ENCODE assay signal across 7 mouse cellular contexts in genomic region chr16:35364063-35364428, GRCm38 (mm10). TPM values are rescaled to one million over a fixed set of nuclear protein-coding genes. Genes with fewer than 3 reads are reported as not detected.
DNase-seq lines count a peak whose midpoint lies in the region; ATAC-seq lines count a peak whose summit lies in the region.

No protein-coding gene starts in this region.

- H3K27me3 ChIP-seq in neural tube, embryonic 11.5 days (ENCODE audit: control insufficient read depth, insufficient read depth, low read length): no peaks in the 10 kb centered on the region
- no peaks in the 10 kb centered on the region for H3K27me3 ChIP-seq in forebrain, embryonic 10.5 days (ENCODE audit: poor library complexity, severe bottlenecking)
- H3K27me3 ChIP-seq in limb, embryonic 15.5 days: no peaks in the 10 kb centered on the region
- no peaks in the 10 kb centered on the region for H3K27me3 ChIP-seq in stomach, embryonic 15.5 days (replicated peaks)

- H3K4me1 ChIP-seq in neural tube, embryonic 11.5 days (ENCODE audit: control insufficient read depth, insufficient read depth, low read length): peaks cover 5% of the 10 kb centered on the region; the same call in 1 of the 2 replicates
- peaks cover 23% of the 10 kb centered on the region for H3K4me1 ChIP-seq in forebrain, embryonic 10.5 days
- peaks cover 9% of the 10 kb centered on the region for H3K4me1 ChIP-seq in limb, embryonic 15.5 days
- H3K4me1 ChIP-seq in stomach, embryonic 15.5 days: peaks cover 5% of the 10 kb centered on the region; the same call in 1 of the 2 replicates

- 2% methylated on average over 7 of the region's 7 CpGs for WGBS in neural tube, embryonic 11.5 days
- under 1% methylated on average over 7 of the region's 7 CpGs for WGBS in forebrain, embryonic 10.5 days
- under 1% methylated on average over 7 of the region's 7 CpGs for WGBS in limb, embryonic 15.5 days
- under 1% methylated on average over 7 of the region's 7 CpGs for WGBS in stomach, embryonic 15.5 days

- no peaks in the 10 kb centered on the region for H3K9me3 ChIP-seq in neural tube, embryonic 11.5 days (ENCODE audit: control insufficient read depth, low read length)
- no peaks in the 10 kb centered on the region for H3K9me3 ChIP-seq in forebrain, embryonic 10.5 days
- H3K9me3 ChIP-seq in limb, embryonic 15.5 days: no peaks in the 10 kb centered on the region
- no peaks in the 10 kb centered on the region for H3K9me3 ChIP-seq in stomach, embryonic 15.5 days

- H3K27ac ChIP-seq in neural tube, embryonic 11.5 days (ENCODE audit: low read depth, low read length): no peak overlapping the region
- peak overlapping the region; percentile 92 for H3K27ac ChIP-seq in forebrain, embryonic 10.5 days
- no peak overlapping the region for H3K27ac ChIP-seq in limb, embryonic 15.5 days
- H3K27ac ChIP-seq in stomach, embryonic 15.5 days: 0 out of 2 replicates have a peak overlapping the region, but pooled peaks have one; percentile 33

- H3K4me2 ChIP-seq in neural tube, embryonic 11.5 days (ENCODE audit: low read depth): peak overlapping the region; percentile 81
- peak overlapping the region; percentile 71 for H3K4me2 ChIP-seq in limb, embryonic 15.5 days
- H3K4me2 ChIP-seq in stomach, embryonic 15.5 days: peak overlapping the region; percentile 81

- H3K9ac ChIP-seq in neural tube, embryonic 11.5 days (ENCODE audit: low read length): peak overlapping the region; percentile 66
- H3K9ac ChIP-seq in limb, embryonic 15.5 days: no peak overlapping the region
- H3K9ac ChIP-seq in stomach, embryonic 15.5 days: no peak overlapping the region

- no peak for DNase-seq in neural tube, embryonic 11.5 days (ENCODE audit: low spot score)
- no peak for DNase-seq in neural tube, embryonic 10.5 days (ENCODE audit: extremely low spot score, low spot score)
- DNase-seq in forebrain, embryonic 10.5 days (ENCODE audit: extremely low spot score, low spot score): no peak
- DNase-seq in adrenal gland, postnatal 36 days: no peak

- ATAC-seq in neural tube, embryonic 11.5 days (ENCODE audit: insufficient read depth, low FRiP score, low TSS enrichment): 0 out of 2 replicates have a peak, but pooled peaks have one; percentile 36
- no peak for ATAC-seq in limb, embryonic 15.5 days (ENCODE audit: insufficient number of reproducible peaks, low FRiP score, low TSS enrichment, low read depth)
- ATAC-seq in stomach, embryonic 15.5 days (ENCODE audit: insufficient read depth, low FRiP score, low read depth): no peak
- no peak for ATAC-seq in cerebellum, adult (ENCODE audit: insufficient number of reproducible peaks, low FRiP score, low TSS enrichment)

- H3K36me3 ChIP-seq in neural tube, embryonic 11.5 days (ENCODE audit: control insufficient read depth, insufficient read depth, low read length): no peaks in the 10 kb centered on the region
- peaks cover 13% of the 10 kb centered on the region for H3K36me3 ChIP-seq in forebrain, embryonic 10.5 days (replicated peaks)
- 0 out of 2 replicates have a peak, but pooled peaks cover 3% of the 10 kb centered on the region for H3K36me3 ChIP-seq in limb, embryonic 15.5 days
- no peaks in the 10 kb centered on the region for H3K36me3 ChIP-seq in stomach, embryonic 15.5 days

- H3K4me3 ChIP-seq in neural tube, embryonic 11.5 days (ENCODE audit: low read depth, low read length): peak overlapping the region; percentile 81
- peak overlapping the region; percentile 78 for H3K4me3 ChIP-seq in forebrain, embryonic 10.5 days
- H3K4me3 ChIP-seq in limb, embryonic 15.5 days: peak overlapping the region; percentile 74
- peak overlapping the region; percentile 93 for H3K4me3 ChIP-seq in stomach, embryonic 15.5 days (replicated peaks)

RNA-seq across cellular contexts. Expression of gene Sec22a, which starts 0.3 kb away (rescaled TPM):
- 33.2 and 35.3 TPM in 2 replicates for polyA plus RNA-seq in neural tube, embryonic 11.5 days (2014; fragmentation: Nextera tagmentation; extraction: Ambion mirVana)
- 37.1 and 40.5 TPM in 2 replicates for polyA plus RNA-seq in forebrain, embryonic 10.5 days (2016; fragmentation: Nextera tagmentation; extraction: Ambion mirVana)
- 48.9 and 51.4 TPM in 2 replicates for polyA plus RNA-seq in limb, embryonic 15.5 days (2015; fragmentation: Nextera tagmentation; extraction: Ambion mirVana)
- 43.5 and 53.9 TPM in 2 replicates for polyA plus RNA-seq in stomach, embryonic 15.5 days (2015; fragmentation: Nextera tagmentation; extraction: Ambion mirVana)
- 10 to 100 TPM; 22.2 to 32.3 TPM for total RNA-seq in adrenal gland, postnatal 36 days (2021)

Comparison
In these comparisons a context has a peak if more than half of its experiments do, and no peak if none do; other contexts are left out.
1. H3K27ac ChIP-seq: peak in forebrain, embryonic 10.5 days (single experiment) and stomach, embryonic 15.5 days (single experiment); none in neural tube, embryonic 11.5 days (single experiment) and limb, embryonic 15.5 days (single experiment).
2. Peak in every context shown above with its lines, with median percentiles within 50 percentile points of each other: H3K4me2 ChIP-seq and H3K4me3 ChIP-seq.